Mouse (Mus musculus) frontal cortex, postnatal 25 days (tissue): ENCODE data around the gene Gm9117.
"Not testable (repeated sequence)": the region's sequence is repeated elsewhere in the genome, so short reads cannot be mapped to it uniquely, and the experiment has no call there.

ENCODE experiments used
- DNase-seq, 2 experiments: peaks; one replicate each; pipeline ENCODE4 v3.0.0; 2022; ENCODE audit warnings: low spot score in 2 of 2

Gm9117 gene

GRCm38 (mm10) chr3:93943443-93943842 is at the start of gene Gm9117:
Gene Gm9117 (minus strand): TSS chr3:93943543.
- not testable (repeated sequence) for DNase-seq

- DNase-seq: not testable (repeated sequence)
Measured at GRCm38 (mm10) chr3:93968938-93969337, 25.6 kb upstream of the Gm9117 start.

DNA sequence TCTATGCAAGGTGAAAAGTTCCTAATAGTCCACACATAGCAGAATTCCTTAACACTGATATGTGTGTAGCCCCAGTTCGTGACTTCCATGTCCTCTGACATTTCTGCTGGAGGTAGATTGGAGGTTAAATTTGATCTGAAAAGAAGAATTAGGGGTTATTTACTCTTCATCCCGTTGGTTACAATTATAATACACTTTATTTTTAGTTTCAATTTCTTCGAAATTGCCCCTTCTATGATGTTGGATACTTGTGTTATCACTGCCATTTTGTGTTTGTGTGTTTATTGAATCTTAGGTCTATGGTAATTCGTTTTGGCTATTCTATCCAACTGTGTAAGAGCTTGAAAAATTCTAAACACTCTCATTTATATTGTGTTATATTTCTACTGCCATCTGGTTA is 17.9 kb upstream of the Gm9117 start, which contains the start of gene Tdpoz5:
Gene Tdpoz5, minus strand, starts transcription at position 101 of the 400 bp plus-strand sequence.
- not testable (repeated sequence) for DNase-seq

- not testable (repeated sequence) for DNase-seq
Measured at GRCm38 (mm10) chr3:93938386-93938785, 5.0 kb downstream of the Gm9117 start.
